8 mouse cellular contexts compared by ENCODE assay signal in the genomic region with DNA sequence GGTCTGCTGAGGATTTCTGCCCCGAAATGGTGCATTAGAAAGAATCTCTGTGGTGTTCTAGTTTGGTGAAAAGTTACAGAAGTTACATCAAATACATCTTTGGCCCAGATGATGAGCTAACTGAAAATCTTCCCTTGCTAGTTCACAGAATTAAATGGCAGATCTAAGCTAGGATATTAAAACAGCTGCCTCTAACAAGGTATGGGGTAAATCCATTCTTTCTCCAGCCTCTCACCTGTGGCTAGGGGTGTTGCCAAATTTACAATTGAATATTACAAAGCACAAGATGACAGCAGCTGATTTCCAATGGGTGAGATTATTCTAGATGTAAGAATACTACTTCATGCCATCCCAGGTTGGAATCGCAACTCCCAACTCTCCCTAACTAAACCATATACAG. TPM values are rescaled to one million over a fixed set of nuclear protein-coding genes. Genes with fewer than 3 reads are reported as not detected.
DNase-seq lines count a peak whose midpoint lies in the region; ATAC-seq and TF ChIP-seq lines count a peak whose summit lies in the region.

TSS of gene Cul1 (plus strand) at position 301 of the 400 bp plus-strand sequence.

- peak within 1 kb of the TSS; percentile 99 for H3K9ac ChIP-seq in ES-Bruce4 (ENCODE audit: low read depth, poor library complexity, severe bottlenecking)
- peak within 1 kb of the TSS; percentile 99 for H3K9ac ChIP-seq in forebrain, embryonic 12.5 days
- peak within 1 kb of the TSS; percentile 100 for H3K9ac ChIP-seq in liver, embryonic 12.5 days
- peak within 1 kb of the TSS; percentile 100 for H3K9ac ChIP-seq in stomach, embryonic 16.5 days (ENCODE audit: low read length)

- H3K27ac ChIP-seq in ES-Bruce4 (ENCODE audit: insufficient read depth, low read length): peak within 1 kb of the TSS; percentile 74
- H3K27ac ChIP-seq in forebrain, embryonic 12.5 days: peak within 1 kb of the TSS; percentile 99
- H3K27ac ChIP-seq in hindbrain, embryonic 10.5 days: peak within 1 kb of the TSS; percentile 100
- H3K27ac ChIP-seq in liver, embryonic 12.5 days: peak within 1 kb of the TSS; percentile 95
- peak within 1 kb of the TSS; percentile 95 for H3K27ac ChIP-seq in stomach, embryonic 16.5 days (ENCODE audit: low read length)

- no peak for TF ChIP-seq POLR2A in ES-Bruce4 (IDR thresholded peaks at IDR 0.05; ENCODE audit: insufficient read depth, low read length)

- H3K9me3 ChIP-seq in ES-Bruce4 (replicated peaks; ENCODE audit: control insufficient read depth, insufficient read depth, low read length, poor library complexity, severe bottlenecking): no peaks in the 10 kb centered on the region
- no peaks in the 10 kb centered on the region for H3K9me3 ChIP-seq in forebrain, embryonic 12.5 days
- no peaks in the 10 kb centered on the region for H3K9me3 ChIP-seq in hindbrain, embryonic 10.5 days
- no peaks in the 10 kb centered on the region for H3K9me3 ChIP-seq in liver, embryonic 12.5 days (replicated peaks)
- H3K9me3 ChIP-seq in stomach, embryonic 16.5 days (replicated peaks; ENCODE audit: control insufficient read depth, low read length): no peaks in the 10 kb centered on the region

- TF ChIP-seq CTCF in ES-Bruce4 (IDR thresholded peaks at IDR 0.05; ENCODE audit: low read depth, low read length): no peak

- no peaks in the 10 kb centered on the region for H3K27me3 ChIP-seq in ES-Bruce4 (ENCODE audit: control insufficient read depth, insufficient read depth, low read length, poor library complexity, severe bottlenecking)
- H3K27me3 ChIP-seq in forebrain, embryonic 12.5 days: no peaks in the 10 kb centered on the region
- H3K27me3 ChIP-seq in hindbrain, embryonic 10.5 days (ENCODE audit: insufficient read depth, poor library complexity, severe bottlenecking): no peaks in the 10 kb centered on the region
- no peaks in the 10 kb centered on the region for H3K27me3 ChIP-seq in liver, embryonic 12.5 days (replicated peaks)
- no peaks in the 10 kb centered on the region for H3K27me3 ChIP-seq in stomach, embryonic 16.5 days (ENCODE audit: control insufficient read depth, insufficient read depth, low read length)

- H3K36me3 ChIP-seq in ES-Bruce4 (ENCODE audit: control insufficient read depth, insufficient read depth, low read length, poor library complexity, severe bottlenecking): no peaks in the 10 kb centered on the region
- H3K36me3 ChIP-seq in forebrain, embryonic 12.5 days (replicated peaks): no peaks in the 10 kb centered on the region
- peaks cover 5% of the 10 kb centered on the region; the same call in 1 of the 2 replicates for H3K36me3 ChIP-seq in hindbrain, embryonic 10.5 days
- H3K36me3 ChIP-seq in liver, embryonic 12.5 days: no peaks in the 10 kb centered on the region
- H3K36me3 ChIP-seq in stomach, embryonic 16.5 days (ENCODE audit: control insufficient read depth, insufficient read depth, low read length): no peaks in the 10 kb centered on the region

- no peak for TF ChIP-seq EP300 in ES-Bruce4 (IDR thresholded peaks at IDR 0.05; ENCODE audit: insufficient read depth, low read depth, low read length)

- H3K4me2 ChIP-seq in forebrain, embryonic 12.5 days: peak within 1 kb of the TSS; percentile 69
- peak within 1 kb of the TSS; percentile 78 for H3K4me2 ChIP-seq in liver, embryonic 12.5 days
- H3K4me2 ChIP-seq in stomach, embryonic 16.5 days (ENCODE audit: low read depth, low read length): peak within 1 kb of the TSS; percentile 73

- no peak for DNase-seq in adrenal gland, adult 18-20 months (ENCODE audit: low spot score in 2 of 2)
- no peak for DNase-seq in adrenal gland, adult (ENCODE audit: inconsistent age in 2 of 2, low spot score in 1 of 2)
- no peak for DNase-seq in hindbrain, embryonic 10.5 days (ENCODE audit: low spot score)
- no peak for DNase-seq in frontal cortex, postnatal 25 days (ENCODE audit: low spot score in 2 of 2)

- no peaks in the 10 kb centered on the region for H3K4me1 ChIP-seq in ES-Bruce4 (ENCODE audit: control insufficient read depth, insufficient read depth, low read length)
- peaks cover 26% of the 10 kb centered on the region for H3K4me1 ChIP-seq in forebrain, embryonic 12.5 days
- H3K4me1 ChIP-seq in hindbrain, embryonic 10.5 days (replicated peaks): peaks cover 28% of the 10 kb centered on the region
- peaks cover 36% of the 10 kb centered on the region for H3K4me1 ChIP-seq in liver, embryonic 12.5 days
- H3K4me1 ChIP-seq in stomach, embryonic 16.5 days (ENCODE audit: control insufficient read depth, insufficient read depth, low read length): peaks cover 21% of the 10 kb centered on the region; the same call in 1 of the 2 replicates

- 34% methylated on average over 2 of the region's 2 CpGs for WGBS in forebrain, embryonic 12.5 days
- WGBS in hindbrain, embryonic 10.5 days: 38% methylated on average over 2 of the region's 2 CpGs
- 45% methylated on average over 2 of the region's 2 CpGs for WGBS in liver, embryonic 12.5 days (ENCODE audit: insufficient replicate concordance)
- WGBS in stomach, embryonic 16.5 days: 43% methylated on average over 2 of the region's 2 CpGs

- no peak for ATAC-seq in forebrain, embryonic 12.5 days (ENCODE audit: low FRiP score)
- ATAC-seq in liver, embryonic 12.5 days: no peak
- ATAC-seq in stomach, embryonic 16.5 days (ENCODE audit: insufficient read depth, low FRiP score): no peak

- peak within 1 kb of the TSS; percentile 88 for H3K4me3 ChIP-seq in ES-Bruce4 (ENCODE audit: low read depth, low read length)
- peak within 1 kb of the TSS; percentile 99 for H3K4me3 ChIP-seq in forebrain, embryonic 12.5 days (replicated peaks)
- peak within 1 kb of the TSS; percentile 93 for H3K4me3 ChIP-seq in hindbrain, embryonic 10.5 days
- peak within 1 kb of the TSS; percentile 96 for H3K4me3 ChIP-seq in liver, embryonic 12.5 days
- peak within 1 kb of the TSS; percentile 99 for H3K4me3 ChIP-seq in stomach, embryonic 16.5 days (replicated peaks; ENCODE audit: low read length)

RNA-seq across cellular contexts. Expression of gene Cul1, which starts in this region (rescaled TPM):
- 100 to 1,000 TPM; 102 TPM for total RNA-seq in adrenal gland, adult 18-20 months (2021)
- 142 and 160 TPM in 2 replicates for polyA plus RNA-seq in ES-Bruce4 (2011; ENCODE audit: insufficient read depth, insufficient read length, low read depth, missing spikeins)
- 213 and 214 TPM in 2 replicates for polyA plus RNA-seq in forebrain, embryonic 12.5 days (2016; fragmentation: Nextera tagmentation; extraction: Ambion mirVana)
- polyA plus RNA-seq in hindbrain, embryonic 10.5 days (2016; fragmentation: Nextera tagmentation; extraction: Ambion mirVana): 136 and 196 TPM in 2 replicates
- 95.5 and 99.5 TPM in 2 replicates for polyA plus RNA-seq in liver, embryonic 12.5 days (2016; fragmentation: Nextera tagmentation; extraction: Ambion mirVana)
- 109 and 113 TPM in 2 replicates for polyA plus RNA-seq in stomach, embryonic 16.5 days (2015; fragmentation: Nextera tagmentation; extraction: Ambion mirVana)
